Mouse (Mus musculus): ENCODE data around the gene Aak1.
"Not testable (repeated sequence)": the region's sequence is repeated elsewhere in the genome, so short reads cannot be mapped to it uniquely, and the experiment has no call there.

The Aak1 gene

GRCm38 (mm10) chr6:86832802-86833502, 16.4 kb upstream of the Aak1 start:
- in situ Hi-C loops (cut with MboI; ENCODE audit: unreplicated experiment in 2 of 2), result no loop called here

DNA sequence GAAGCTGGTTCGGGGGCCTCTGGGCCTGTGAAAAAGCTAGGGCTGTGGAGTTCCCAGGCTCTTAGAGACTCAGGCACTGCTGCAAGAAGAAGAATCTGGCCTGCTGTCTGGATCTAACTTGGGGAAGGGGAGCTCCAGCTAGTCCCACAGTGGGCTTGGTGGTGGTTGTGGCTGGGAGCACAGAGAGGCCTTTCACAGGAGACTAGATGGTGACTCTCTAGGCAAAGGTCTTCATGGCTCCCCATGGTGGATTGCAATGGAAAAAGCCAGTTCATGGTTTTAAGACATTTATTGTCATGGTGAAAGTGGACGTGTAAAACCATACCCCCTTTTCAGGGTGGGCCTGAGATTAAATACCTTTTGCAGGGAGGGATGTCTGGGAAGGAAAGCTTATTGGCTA, 10.2 kb upstream of the Aak1 start:
- in situ Hi-C loops (cut with MboI; ENCODE audit: unreplicated experiment in 2 of 2), result loop anchor here in 1 of 2 experiments (5.0 kb wide), 1 partner anchor 48 kb away; no protein-coding TSS in a partner anchor

GRCm38 (mm10) chr6:86841949-86842348, 7.4 kb upstream of the Aak1 start:
- in situ Hi-C loops (cut with MboI; ENCODE audit: unreplicated experiment in 2 of 2), result no loop called here

DNA sequence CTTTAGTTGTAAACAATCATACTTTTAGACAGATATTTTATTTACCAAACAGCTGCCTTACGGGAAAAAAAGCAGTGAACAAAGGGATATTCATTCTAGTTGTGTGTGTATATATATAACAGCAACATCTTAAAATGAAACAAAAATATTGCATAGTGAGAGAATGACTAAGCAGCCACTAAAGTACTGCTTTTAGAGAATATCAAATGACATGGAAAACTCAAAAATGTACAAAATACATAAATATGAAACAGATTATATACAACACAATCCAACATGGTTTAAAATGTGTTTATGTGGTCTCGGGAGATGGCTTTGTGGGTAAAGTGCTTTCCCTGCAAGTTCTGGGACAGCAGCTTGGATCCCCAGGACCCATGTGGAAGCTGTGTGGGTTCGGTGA, 5.7 kb upstream of the Aak1 start:
- in situ Hi-C loops (cut with MboI; ENCODE audit: unreplicated experiment in 2 of 2), result no loop called here

- in situ Hi-C loops (cut with MboI; ENCODE audit: unreplicated experiment in 2 of 2), result no loop called here
Measured at GRCm38 (mm10) chr6:86846467-86846866, 2.9 kb upstream of the Aak1 start.

GRCm38 (mm10) chr6:86847816-86848215, 1.5 kb upstream of the Aak1 start:
- in situ Hi-C loops (cut with MboI; ENCODE audit: unreplicated experiment in 2 of 2), result no loop called here

DNA sequence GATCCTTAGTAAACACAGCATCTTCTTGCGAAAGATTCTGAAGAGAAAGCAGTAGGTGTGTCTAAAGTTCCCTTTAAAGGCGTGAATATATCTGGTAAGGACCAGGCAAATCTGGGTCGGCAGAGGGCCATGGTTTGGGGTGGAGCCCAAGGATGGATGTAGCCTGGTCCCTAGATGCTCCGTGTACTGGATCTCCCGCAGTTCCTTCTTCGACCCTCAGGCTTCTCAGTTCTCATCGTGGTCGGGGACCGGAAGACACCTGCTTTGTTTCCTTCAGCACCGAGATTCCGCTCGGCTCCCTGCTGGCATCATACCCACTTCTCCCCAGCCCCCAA, 770 bp upstream of the Aak1 start:
- in situ Hi-C loops (cut with MboI; ENCODE audit: unreplicated experiment in 2 of 2), result no loop called here

DNA sequence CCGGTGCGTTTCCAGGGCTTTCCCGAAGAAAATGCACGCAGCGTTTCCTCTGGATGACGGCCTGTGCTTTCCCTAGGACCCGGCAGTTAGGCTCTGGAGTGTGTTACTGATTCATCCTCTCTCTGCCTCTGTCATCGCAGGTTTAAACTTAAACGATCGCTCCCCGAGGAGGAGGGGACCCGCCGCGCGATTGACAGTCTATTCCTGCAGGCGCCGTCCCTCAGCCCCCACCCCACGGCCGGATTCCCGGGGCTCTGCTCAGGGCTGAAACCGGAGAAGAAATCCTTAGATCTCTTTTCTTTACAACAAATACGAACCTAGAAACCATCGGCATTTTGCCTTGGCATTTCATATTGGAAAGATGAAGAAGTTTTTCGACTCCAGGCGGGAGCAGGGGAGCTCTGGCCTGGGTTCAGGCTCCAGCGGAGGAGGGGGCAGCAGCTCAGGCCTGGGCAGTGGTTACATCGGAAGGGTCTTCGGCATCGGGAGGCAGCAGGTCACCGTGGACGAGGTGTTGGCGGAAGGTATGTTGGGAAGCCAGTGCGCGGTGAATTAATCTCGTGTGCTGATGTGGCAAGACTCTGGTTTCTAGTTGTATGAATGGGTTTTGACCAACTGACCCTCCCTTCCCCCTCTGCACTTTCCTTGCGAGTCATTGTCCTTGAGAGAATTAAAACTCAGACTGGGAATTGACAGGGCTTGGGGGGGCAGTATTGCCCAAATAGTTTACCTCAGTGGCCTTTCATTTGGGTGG, 552 bp downstream of the Aak1 start:
- in situ Hi-C loops (cut with MboI; ENCODE audit: unreplicated experiment in 2 of 2), result no loop called here

- in situ Hi-C loops (cut with MboI; ENCODE audit: unreplicated experiment in 2 of 2), result no loop called here
Measured at GRCm38 (mm10) chr6:86850588-86850987, 1.3 kb downstream of the Aak1 start.

- in situ Hi-C loops (cut with MboI; ENCODE audit: unreplicated experiment in 2 of 2), result no loop called here
Measured at GRCm38 (mm10) chr6:86851561-86851960, 2.2 kb downstream of the Aak1 start.

- in situ Hi-C loops (cut with MboI; ENCODE audit: unreplicated experiment in 2 of 2), result no loop called here
Measured at GRCm38 (mm10) chr6:86853928-86854327, 4.6 kb downstream of the Aak1 start.

GRCm38 (mm10) chr6:86854941-86855340, 5.6 kb downstream of the Aak1 start:
- in situ Hi-C loops (cut with MboI; ENCODE audit: unreplicated experiment in 2 of 2), result no loop called here

DNA sequence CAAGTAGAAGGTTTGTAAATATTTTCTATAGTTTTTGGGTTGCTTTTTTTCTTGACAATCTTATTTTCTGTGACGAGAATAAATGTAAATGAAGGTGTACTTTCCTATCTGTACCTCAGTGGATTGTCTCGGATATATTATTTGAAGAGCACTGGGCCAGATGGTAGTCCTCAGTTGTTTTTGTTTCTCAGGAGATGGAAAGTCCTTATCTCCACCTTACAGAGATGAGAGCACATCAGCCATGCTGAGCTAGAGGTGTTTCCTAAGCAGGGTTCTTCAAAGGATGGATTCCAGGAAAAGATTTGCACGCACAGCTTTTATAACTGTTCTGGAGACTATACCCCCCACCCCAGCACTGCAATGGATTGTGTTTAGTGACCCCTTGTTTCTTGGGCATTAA, 9.3 kb downstream of the Aak1 start:
- in situ Hi-C loops (cut with MboI; ENCODE audit: unreplicated experiment in 2 of 2), result no loop called here

GRCm38 (mm10) chr6:86860732-86861463, 11.6 kb downstream of the Aak1 start:
- in situ Hi-C loops (cut with MboI; ENCODE audit: unreplicated experiment in 2 of 2), result no loop called here

DNA sequence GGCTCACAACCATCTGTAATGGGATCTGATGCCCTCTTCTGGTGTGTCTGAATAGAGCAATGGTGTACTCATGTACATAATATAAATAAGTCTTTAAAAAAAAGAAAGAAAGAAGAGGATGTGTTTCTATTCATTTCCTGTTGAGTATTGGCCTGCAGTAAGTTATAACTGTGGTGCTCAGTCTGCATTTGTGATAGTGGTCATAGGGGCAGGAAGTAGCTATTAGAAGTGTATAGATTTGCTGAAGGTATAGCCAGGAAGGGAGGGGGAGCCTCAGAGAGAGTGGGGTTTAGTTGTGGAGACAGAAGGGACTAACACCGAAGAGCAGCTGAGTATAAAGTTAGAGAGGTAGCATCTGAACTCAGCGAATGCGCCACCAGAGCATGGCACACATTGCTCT, 15.0 kb downstream of the Aak1 start:
- in situ Hi-C loops (cut with MboI; ENCODE audit: unreplicated experiment in 2 of 2), result no loop called here

- in situ Hi-C loops (cut with MboI; ENCODE audit: unreplicated experiment in 2 of 2), result no loop called here
Measured at GRCm38 (mm10) chr6:86870335-86870734, 21.0 kb downstream of the Aak1 start.

DNA sequence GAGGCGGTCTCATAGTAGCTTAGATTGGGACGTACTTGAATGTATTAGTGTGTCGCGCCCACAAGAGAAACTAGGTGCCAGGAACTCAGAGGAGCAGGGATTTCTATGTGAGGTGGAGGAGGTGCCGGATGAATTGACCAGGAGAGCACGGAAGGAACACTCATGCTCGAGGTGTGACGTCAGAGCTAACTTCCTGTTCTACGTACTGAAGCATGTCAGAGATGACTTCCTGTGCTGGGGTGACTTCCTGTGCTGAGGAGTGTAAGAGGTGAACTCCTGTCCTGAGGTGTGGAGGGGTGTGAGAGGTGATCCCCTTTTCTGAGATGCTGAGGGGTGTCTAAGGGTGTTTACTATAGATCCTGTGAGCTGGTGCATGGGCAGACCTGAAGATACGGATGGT, 22.5 kb downstream of the Aak1 start:
- in situ Hi-C loops (cut with MboI; ENCODE audit: unreplicated experiment in 2 of 2), result no loop called here

DNA sequence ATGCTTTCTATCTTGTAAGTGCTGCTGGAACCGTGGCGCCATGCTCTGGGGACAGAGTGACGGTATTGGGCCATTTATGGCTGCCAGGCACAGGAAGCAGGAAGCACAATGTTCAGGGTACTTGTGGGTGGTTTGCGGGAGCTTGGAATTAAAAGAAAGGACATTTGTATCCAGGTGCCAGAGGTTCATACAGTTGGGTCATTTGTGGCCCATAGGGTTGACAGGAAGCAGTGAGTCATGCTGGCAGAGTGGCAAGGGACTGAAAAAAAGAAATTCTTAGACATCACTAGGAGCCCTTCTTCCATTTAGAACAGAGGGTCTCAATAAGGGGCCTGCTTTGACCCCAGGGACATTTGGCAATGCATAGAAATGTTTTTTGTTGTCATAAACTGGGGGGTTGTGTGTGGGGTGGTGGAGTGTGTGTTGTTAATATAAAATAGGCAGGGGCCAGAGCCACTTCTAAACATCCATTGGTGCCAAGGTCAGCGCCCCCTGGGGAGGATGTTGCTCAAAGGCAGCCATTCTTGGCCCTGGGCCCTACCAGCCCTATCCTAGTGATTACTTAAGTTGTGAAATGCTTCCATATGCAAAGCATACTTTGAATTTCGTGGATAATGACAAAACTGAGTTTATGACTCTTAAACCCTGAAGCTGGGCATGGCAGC, 25.5 kb downstream of the Aak1 start:
- in situ Hi-C loops (cut with MboI; ENCODE audit: unreplicated experiment in 2 of 2), result no loop called here

GRCm38 (mm10) chr6:86876451-86876850, 27.1 kb downstream of the Aak1 start:
- in situ Hi-C loops (cut with MboI; ENCODE audit: unreplicated experiment in 2 of 2), result no loop called here

DNA sequence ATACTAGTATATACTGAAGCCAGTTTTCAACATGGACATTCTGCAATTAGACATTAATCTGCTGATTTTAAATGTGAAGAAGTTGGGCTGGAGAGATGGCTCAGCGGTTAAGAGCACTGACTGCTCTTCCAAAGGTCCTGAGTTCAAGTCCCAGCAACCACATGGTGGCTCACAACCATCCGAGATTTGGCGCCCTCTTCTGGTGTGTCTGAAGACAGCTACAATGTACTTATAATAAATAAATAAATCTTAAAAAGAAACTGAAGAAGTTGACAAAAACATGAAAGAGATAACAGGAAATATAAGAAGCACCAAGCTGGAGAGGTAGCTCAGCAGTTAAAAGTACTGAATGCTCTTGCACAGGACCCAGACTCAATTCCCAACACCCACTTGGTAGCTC, 29.3 kb downstream of the Aak1 start:
- in situ Hi-C loops (cut with MboI; ENCODE audit: unreplicated experiment in 2 of 2), result not testable (repeated sequence)

- in situ Hi-C loops (cut with MboI; ENCODE audit: unreplicated experiment in 2 of 2), result no loop called here
Measured at GRCm38 (mm10) chr6:86879314-86879713, 30.0 kb downstream of the Aak1 start.

Measured in v-Abl transformed pro-B cells (cell line).